Mouse (Mus musculus): ENCODE results near the gene Gcn1l1. TPM values are rescaled to one million over a fixed set of nuclear protein-coding genes. Genes with fewer than 3 reads are reported as not detected.

The Gcn1l1 gene
- total and polyA plus RNA-seq, 3 experiments = 18.2 to 81.9 (median 62.9) TPM

- Histone ChIP-seq H3K4me3 (replicated peaks in 1 of 3; ENCODE audit: low read depth in 2 of 3, low read length in 2 of 3, poor library complexity in 1 of 3) (no peak overlapping the region), H3K36me3 (replicated peaks in 1 of 2; ENCODE audit: control insufficient read depth in 1 of 2, insufficient read depth in 1 of 2, low read length in 1 of 2) (peaks cover 29 to 64% of the 10 kb centered on the region in 2 experiments), H3K27ac (ENCODE audit: insufficient read depth, low read depth) (no peak overlapping the region), H3K4me2 (ENCODE audit: insufficient read depth, low read depth, poor library complexity, severe bottlenecking) (no peak overlapping the region), H3K79me2 (replicated peaks; ENCODE audit: control insufficient read depth, extremely low read depth, insufficient read depth, poor library complexity, severe bottlenecking) (no peaks in the 10 kb centered on the region), H3K9me3 (replicated peaks; ENCODE audit: low read length) (no peaks in the 10 kb centered on the region), H3K9ac (ENCODE audit: insufficient read depth, low read depth) (no peak overlapping the region), H3K27me3 (replicated peaks) (no peaks in the 10 kb centered on the region), H3K4me1 (ENCODE audit: control insufficient read depth in 1 of 2, insufficient read depth in 2 of 2) (peaks cover 25 to 90% of the 10 kb centered on the region in 2 experiments)
- DNase-seq (ENCODE audit: extremely low read depth) = no peak
- TF ChIP-seq POLR2AphosphoS2 (IDR thresholded peaks at IDR 0.05; ENCODE audit: low read depth, low read length) (no peak), USF1 (IDR thresholded peaks at IDR 0.05; ENCODE audit: low read depth, low read length) (no peak), MAFK (IDR thresholded peaks at IDR 0.05; ENCODE audit: insufficient replicate concordance, low read length) (no peak), RCOR1 (conservative IDR thresholded peaks at IDR 0.05; ENCODE audit: low read depth, low read length) (no peak), SMC3 (IDR thresholded peaks at IDR 0.05; ENCODE audit: low read depth, low read length) (no peak), ZKSCAN1 (IDR thresholded peaks at IDR 0.05; ENCODE audit: borderline replicate concordance, low read depth, low read length) (no peak), MAZ (IDR thresholded peaks at IDR 0.05; ENCODE audit: low read depth, low read length) (no peak), NRF1 (IDR thresholded peaks at IDR 0.05; ENCODE audit: low read depth, low read length) (no peak), IRF4 (IDR thresholded peaks at IDR 0.05; ENCODE audit: low read depth, low read length) (no peak)
- dilution Hi-C loops (cut with MboI; ENCODE audit: extremely low pct_ligation_motif_present, extremely low pct_unique_long_range_greater_than_20kb, low sequenced_read_pairs) (no loop called here), in situ Hi-C loops (cut with MboI; ENCODE audit: low pct_ligation_motif_present, low pct_unique_long_range_greater_than_20kb, low sequenced_read_pairs) (no loop called here)
Observed at GRCm38 (mm10) chr5:115546536-115546935, 18.5 kb upstream of the Gcn1l1 start.

GRCm38 (mm10) chr5:115547014-115547413 lies 18.0 kb upstream of the Gcn1l1 start:
- in situ Hi-C loops (cut with MboI; ENCODE audit: low pct_ligation_motif_present, low pct_unique_long_range_greater_than_20kb, low sequenced_read_pairs) (no loop called here), dilution Hi-C loops (cut with MboI; ENCODE audit: extremely low pct_ligation_motif_present, extremely low pct_unique_long_range_greater_than_20kb, low sequenced_read_pairs) (no loop called here)
- Histone ChIP-seq H3K4me2 (ENCODE audit: insufficient read depth, low read depth, poor library complexity, severe bottlenecking) (no peak overlapping the region), H3K9ac (ENCODE audit: insufficient read depth, low read depth) (no peak overlapping the region), H3K4me3 (replicated peaks in 1 of 3; ENCODE audit: low read depth in 2 of 3, low read length in 2 of 3, poor library complexity in 1 of 3) (no peak overlapping the region), H3K79me2 (replicated peaks; ENCODE audit: control insufficient read depth, extremely low read depth, insufficient read depth, poor library complexity, severe bottlenecking) (no peaks in the 10 kb centered on the region), H3K27ac (ENCODE audit: insufficient read depth, low read depth) (no peak overlapping the region), H3K36me3 (replicated peaks in 1 of 2; ENCODE audit: control insufficient read depth in 1 of 2, insufficient read depth in 1 of 2, low read length in 1 of 2) (peaks cover 32 to 69% of the 10 kb centered on the region in 2 experiments), H3K27me3 (replicated peaks) (no peaks in the 10 kb centered on the region), H3K9me3 (replicated peaks; ENCODE audit: low read length) (no peaks in the 10 kb centered on the region), H3K4me1 (ENCODE audit: control insufficient read depth in 1 of 2, insufficient read depth in 2 of 2) (peaks cover 25 to 90% of the 10 kb centered on the region in 2 experiments)
- TF ChIP-seq CHD1 (IDR thresholded peaks at IDR 0.05; ENCODE audit: low read depth, low read length) (no peak), GABPA (IDR thresholded peaks at IDR 0.05; ENCODE audit: insufficient replicate concordance, low read depth, low read length) (no peak), MAZ (IDR thresholded peaks at IDR 0.05; ENCODE audit: low read depth, low read length) (no peak), ZC3H11A (IDR thresholded peaks at IDR 0.05; ENCODE audit: low read depth, low read length) (no peak), SMC3 (IDR thresholded peaks at IDR 0.05; ENCODE audit: low read depth, low read length) (no peak), POLR2AphosphoS2 (IDR thresholded peaks at IDR 0.05; ENCODE audit: low read depth, low read length) (no peak), SIN3A (IDR thresholded peaks at IDR 0.05; ENCODE audit: low read length) (no peak), TCF12 (IDR thresholded peaks at IDR 0.05; ENCODE audit: low read depth, low read length) (no peak), RAD21 (IDR thresholded peaks at IDR 0.05; ENCODE audit: low read depth, low read length) (no peak)
- no peak for DNase-seq (ENCODE audit: extremely low read depth)
